Mouse (Mus musculus): ENCODE measurements around the gene Galt.
"Not testable (repeated sequence)": the region's sequence is repeated elsewhere in the genome, so short reads cannot be mapped to it uniquely, and the experiment has no call there.

The Galt gene

DNA sequence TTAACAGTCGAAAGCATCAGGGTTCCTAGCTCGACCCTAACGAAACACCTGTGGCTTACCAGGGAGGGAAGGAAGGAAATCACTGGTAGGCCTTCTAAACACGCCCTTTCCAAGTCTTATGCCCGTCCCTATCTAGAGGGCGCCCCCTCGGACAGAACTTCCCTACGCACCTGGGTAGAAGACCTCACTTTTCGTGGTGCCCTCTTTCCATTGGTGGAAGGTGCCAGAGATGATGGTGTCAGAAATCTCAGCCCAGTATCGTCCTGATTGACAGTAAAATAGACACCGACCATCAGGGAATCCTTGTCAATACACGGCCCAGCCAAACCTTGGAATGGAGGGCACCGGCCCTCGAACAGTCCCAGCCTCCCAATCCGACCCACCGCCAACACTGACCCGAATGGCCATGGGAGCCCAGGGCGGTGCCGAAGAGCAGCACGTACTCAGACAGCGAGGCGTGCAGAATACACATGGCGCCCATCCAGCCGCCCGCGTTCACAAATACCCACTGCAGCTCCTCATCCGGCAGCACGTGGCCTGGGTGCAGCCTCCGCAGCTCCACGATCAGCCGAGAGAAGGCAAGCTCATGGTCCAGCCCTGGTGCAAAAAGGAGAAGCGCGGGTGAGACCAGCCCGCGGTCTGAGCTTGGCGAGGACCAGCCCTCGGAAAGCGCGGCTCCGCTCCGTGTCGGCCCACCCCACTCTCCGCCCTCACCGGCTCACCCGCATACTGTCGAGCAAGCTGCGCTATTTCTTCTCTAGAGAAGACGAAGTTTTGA is 14.5 kb upstream of the Galt start:
- DNase-seq (ENCODE audit: low spot score in 2 of 2): peak in 1 of 2 experiments; percentile 83

DNA sequence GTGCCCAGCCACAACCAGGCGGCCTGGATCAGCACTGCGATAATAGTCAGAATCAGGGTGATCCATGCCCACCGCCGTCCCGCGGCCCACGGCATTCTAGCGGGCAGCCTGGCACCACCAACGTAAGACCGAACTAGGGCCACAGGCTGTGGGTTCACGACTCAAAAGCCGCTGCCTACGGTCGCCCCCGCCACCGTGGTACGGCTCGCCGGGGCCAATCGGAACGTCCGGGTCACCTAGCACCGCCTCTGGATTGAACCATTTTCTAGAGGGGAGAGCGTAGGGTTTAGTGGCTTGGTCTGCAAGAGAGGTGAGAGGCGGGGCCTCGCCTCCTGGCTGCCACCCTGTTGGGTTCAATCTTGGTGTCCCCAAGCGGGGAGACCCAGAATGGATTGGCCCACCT is 13.9 kb upstream of the Galt start:
- peak; percentile 94 to 96 for DNase-seq (ENCODE audit: low spot score in 2 of 2)

DNA sequence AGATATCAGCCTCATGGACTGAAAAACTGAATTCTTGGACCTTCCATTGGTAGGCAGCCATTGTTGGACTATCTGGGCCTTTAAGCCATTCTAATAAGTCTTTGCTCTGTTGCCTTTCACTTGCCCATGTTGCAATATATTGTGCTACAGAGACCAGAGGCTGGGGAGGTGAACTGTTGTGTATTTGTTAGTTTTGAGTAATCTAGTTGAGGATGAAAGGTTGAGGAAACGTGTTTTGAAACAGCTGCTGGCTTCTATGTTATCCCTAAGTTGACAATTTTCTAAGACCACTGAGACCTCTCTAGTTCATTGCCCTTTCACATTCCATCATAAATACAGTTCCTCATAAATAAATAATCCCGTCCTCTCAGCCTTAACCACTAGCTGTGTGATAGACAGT is 10.9 kb upstream of the Galt start:
- DNase-seq (ENCODE audit: low spot score in 2 of 2): no peak

DNA sequence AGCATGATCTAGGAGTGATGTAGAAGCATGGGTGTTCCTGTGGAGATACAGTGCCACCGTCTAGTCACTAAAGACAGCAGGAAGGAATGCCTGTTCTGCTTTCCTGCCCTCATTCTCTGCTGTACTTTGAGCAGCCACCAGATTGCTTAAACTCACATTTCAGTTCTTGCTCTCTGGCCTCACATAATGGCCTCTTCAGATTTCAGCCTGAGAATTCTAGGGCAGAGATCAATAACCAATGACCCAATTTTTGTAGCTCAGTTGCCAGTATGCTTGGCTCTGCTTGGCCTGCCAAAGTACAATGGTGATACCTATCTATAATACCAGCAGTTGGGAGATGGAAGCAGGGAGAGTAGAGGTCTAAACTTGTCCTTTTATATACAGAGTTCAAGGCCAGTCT is 10.0 kb upstream of the Galt start:
- DNase-seq (ENCODE audit: low spot score in 2 of 2): no peak

DNA sequence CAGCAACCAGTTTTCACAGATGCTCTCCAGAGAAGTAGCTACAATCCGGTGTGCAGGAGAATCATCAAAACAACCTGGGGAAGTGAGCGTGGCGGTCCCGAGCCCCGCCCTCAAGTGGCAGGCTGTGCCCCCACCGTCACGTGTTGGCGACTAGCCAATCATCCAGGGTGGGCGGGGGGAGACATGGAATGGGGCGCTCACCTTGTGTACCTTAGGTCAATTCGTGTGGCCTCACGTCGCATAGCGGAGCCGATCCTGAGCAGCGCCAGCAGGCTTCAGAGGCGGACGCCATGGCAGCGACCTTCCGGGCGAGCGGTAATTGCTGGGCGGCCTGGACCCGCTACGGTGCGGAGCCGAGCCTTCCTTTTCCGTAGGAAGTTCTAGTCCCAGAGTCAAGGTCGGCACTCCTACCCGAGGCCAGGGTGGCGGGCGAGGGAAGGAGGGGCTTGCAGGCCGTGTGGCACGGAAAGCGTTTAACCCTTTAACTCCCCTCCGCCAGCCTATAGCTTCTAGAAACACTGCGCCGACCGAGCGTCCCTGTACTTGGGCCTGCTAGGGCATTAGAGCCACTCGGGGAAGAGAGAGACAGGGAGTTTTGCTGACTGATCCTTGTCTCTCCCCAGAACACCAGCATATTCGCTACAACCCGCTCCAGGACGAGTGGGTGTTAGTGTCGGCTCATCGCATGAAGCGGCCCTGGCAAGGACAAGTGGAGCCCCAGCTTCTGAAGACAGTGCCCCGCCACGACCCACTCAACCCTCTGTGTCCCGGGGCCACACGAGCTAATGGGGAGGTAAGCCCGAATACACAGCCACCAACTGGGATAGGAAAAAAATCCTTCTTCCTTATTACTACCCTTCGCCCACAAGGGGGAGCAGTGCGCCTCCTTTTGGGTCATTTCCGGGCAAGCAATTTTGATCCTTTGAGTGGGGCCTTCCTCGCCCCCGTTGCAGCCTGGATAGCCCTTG is 594 bp downstream of the Galt start, which contains the start of gene Sigmar1:
Sigmar1 (minus strand) TSS at position 820 of the 968 bp plus-strand sequence.
- peak; percentile 83 to 85 for DNase-seq (ENCODE audit: low spot score in 2 of 2)

DNA sequence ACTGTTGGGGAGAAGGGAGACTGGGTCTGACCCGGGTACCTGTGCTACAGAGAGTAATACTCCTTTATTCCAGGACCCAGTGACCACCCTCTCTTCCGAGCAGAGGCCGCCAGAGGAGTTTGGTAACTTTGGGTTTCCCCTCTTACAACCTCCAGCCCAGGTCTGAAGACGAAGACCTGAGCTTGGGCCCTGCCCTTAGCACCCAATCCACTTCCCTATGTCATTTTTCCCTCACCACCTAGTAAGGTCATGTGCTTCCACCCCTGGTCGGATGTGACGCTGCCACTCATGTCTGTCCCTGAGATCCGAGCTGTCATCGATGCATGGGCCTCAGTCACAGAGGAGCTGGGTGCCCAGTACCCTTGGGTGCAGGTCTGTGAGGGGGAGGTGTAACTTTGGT is 1.4 kb downstream of the Galt start:
- no peak for DNase-seq (ENCODE audit: low spot score in 2 of 2)

DNA sequence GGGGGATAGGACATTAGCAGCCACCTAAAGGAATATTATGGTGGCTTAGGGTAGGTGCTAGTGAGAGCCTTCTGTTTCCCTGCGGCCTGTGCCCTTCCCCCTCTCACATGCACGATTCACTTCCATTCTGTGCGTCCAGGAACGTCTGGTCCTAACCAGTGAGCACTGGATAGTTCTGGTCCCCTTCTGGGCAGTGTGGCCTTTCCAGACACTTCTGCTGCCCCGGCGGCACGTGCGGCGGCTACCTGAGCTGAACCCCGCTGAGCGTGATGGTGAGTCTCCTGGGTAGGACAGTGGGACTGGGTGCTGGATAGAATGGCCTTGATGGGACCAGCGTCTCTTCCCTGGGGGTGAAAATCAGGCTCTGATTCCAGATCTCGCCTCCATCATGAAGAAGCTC is 2.3 kb downstream of the Galt start:
- no peak for DNase-seq (ENCODE audit: low spot score in 2 of 2)

DNA sequence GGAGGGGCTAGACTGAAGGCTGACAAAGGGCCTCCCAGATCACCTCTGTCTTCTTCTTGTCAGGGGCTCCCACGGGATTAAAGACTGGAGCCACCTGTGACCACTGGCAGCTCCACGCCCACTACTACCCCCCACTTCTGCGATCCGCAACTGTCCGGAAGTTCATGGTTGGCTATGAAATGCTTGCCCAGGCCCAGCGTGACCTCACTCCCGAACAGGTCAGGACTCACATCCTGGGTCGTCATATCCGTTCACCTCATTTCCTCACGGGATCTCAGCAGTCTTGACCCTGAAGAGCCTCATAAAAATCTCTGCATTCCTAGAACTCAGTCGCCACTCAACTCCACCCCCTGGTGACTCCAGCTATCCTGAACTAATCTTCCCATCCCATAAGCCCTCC is 3.0 kb downstream of the Galt start:
- no peak for DNase-seq (ENCODE audit: low spot score in 2 of 2)

DNA sequence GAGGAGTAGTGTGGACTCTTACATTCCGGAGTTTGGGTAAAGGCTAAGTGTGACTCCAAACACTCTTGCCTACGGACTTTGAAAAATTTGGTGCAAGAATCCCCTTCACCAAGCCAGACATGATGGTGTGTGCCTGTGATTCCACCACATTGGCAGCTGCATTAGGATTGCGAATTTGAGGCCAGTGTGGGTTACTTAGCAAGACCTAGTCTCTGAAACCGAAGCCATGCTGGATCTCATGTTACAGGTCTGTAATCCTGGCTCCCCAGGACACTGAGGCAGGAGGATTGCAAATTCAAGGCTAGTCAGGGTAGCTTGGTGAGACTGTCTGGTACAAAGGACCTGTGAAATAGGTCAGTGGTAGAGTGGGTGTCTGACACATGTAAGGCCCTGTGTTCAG is 3.7 kb downstream of the Galt start:
- DNase-seq (ENCODE audit: low spot score in 2 of 2): no peak

DNA sequence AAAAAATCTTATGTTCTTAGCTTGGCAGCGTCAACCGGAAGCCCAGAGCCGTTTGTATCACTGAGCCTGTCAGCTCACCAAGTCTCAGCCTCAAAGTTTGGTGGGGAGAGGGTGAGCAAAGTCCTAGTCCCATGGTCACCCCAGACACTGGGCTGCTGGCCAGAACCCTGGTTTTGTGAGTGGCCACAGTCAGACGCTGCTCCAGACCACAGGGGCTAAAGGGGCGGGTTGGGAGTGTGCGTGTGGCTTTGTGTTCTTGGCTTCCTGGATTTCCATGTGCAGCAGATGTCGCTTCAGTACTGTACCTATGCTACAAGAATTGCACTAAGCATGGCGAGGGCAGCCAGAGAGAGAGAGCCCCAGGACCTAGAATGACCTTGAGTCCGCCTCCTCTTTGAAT is 4.2 kb downstream of the Galt start:
- DNase-seq (ENCODE audit: low spot score in 2 of 2): no peak

DNA sequence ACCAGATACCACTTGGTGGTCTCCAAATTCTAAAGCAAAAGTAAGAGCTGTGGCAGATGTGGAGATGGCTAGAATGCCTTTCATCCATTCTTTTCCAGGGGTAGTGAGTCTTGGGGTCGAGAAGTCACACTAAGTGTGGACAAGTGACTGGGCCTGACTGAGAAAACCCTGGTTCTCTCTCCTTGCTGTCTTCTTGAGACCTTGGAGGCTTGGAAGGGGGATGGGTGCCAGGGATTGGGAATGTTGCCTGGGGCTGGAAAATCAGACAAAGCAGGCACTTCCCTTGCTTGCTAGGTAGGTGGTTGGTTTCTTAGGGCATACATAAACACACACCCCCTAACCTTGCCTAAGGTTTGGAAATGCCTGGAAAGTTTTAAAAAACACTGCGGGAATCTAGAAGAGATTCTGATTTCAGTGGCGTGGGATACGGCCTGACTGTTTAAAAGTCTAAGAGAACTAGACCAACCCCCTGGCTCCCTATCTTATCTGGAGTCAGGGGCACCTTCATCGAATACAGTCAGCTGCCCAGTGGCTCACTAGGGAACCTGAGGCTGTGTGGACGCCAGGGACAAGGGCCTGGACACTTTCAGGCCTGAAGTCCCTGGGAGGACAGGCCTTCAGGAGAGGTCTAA is 4.7 kb downstream of the Galt start:
- DNase-seq (ENCODE audit: low spot score in 2 of 2): no peak

DNA sequence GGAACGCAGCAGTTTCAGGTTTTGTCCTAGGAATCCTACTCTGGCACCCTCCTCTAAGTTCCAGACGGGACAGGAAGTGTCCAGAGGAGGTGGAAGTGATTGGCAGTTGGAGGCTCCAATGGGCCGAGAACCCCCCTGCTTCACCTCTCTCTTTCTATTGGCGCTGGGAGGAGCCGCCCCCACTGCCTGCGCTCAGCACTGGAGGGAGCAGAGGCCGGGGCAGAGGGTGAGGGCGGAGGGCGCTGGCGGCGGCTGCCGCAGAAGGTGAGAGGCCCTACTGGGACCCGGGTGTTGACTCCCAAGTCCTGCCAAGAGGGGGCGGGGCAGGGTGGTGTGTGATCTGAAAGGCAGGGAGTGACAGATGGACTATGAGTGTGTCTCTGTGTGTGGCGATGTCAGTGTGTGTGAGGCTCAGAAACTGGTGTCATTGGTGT is 5.3 kb downstream of the Galt start:
- DNase-seq (ENCODE audit: low spot score in 2 of 2): peak in 1 of 2 experiments; percentile 70

DNA sequence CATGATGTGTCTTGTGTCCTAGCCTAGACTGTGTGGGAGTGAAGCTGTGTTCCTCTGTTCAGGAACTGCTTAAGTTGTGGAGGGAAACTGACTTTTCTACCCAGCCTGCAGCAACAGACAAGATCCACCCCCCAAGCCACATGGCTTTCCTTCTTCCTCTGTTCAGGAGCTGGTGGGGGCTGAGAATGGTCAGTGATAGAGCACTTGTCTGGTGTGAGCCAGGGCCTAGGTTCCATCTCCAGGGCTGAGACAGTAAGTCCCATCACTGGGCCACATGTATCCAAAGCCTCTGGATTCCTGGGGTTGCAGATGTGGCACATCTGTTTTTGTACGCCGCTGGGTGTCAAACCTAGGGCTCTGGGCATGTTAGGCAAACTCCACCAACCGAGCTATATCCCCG is 5.9 kb downstream of the Galt start:
- DNase-seq (ENCODE audit: low spot score in 2 of 2): no peak

DNA sequence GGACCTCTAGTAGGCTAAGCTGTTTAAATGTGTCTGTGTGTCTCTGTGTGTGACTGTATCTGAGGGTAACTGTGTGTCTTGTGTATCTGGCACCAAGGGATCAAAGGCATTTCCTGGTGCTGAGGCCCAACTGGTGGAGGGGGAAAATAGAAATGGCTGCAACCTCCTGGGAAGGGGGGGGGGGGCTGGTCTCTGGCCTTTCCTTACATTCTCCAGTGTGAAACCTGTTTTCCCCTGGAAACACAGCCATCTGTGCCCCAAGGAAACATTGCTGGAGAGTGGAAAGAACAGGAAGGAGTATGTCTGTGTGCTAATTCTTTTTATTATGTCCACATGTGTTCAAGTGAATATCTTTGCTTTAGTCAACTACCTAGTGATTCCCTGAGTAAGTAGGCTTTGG is 6.7 kb downstream of the Galt start:
- no peak for DNase-seq (ENCODE audit: low spot score in 2 of 2)

DNA sequence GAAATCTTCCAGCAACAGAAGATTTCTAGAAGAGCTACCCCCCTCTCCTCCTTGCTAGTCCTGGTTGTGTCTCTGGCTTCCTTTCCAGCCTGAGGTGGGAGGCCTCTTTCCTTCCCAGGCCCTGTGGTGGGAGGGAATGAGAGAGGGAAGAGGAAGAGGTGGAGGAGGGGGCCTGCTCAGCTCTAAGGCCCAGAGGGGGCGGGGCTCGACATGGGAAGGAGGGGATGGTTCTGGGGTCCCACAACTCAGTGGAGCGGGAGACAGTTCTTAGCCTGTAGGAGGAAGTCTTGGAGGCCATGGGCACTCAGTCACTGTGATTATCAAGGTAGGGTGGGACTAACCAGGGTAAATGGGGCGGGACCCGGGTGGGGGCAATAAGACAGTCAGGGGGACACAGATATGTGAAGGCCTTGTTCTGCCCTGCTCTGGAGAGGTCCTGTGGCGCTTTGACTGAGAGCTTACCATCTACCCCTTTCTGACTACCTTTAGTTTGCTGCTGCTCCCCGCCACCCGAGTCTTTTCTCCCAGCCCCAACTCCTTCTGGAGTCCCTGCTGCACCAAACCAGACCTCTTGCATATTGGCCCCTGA is 7.2 kb downstream of the Galt start:
- DNase-seq (ENCODE audit: low spot score in 2 of 2): no peak

DNA sequence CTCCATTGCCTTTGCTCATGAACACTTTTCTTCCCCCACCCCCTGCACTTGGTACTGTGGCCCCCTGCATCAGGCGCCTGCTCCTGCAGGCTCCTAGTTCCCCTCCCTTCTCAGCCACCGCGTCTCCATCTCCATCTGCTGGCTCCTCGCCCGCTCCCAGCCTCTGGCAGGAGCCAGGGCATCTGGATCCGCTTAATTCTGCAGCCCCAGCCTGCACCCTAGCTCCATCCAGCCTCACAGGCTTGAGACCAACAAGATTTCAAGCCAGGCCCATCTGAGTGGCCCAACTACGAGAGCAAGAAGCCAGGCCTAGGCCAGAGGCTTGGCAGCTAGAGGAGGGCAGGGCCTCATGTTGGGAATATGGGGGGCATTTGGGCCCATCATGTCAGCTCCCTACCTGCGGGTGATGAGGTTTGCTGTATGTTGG is 7.7 kb downstream of the Galt start:
- DNase-seq (ENCODE audit: low spot score in 2 of 2): peak in 1 of 2 experiments; percentile 60

DNA sequence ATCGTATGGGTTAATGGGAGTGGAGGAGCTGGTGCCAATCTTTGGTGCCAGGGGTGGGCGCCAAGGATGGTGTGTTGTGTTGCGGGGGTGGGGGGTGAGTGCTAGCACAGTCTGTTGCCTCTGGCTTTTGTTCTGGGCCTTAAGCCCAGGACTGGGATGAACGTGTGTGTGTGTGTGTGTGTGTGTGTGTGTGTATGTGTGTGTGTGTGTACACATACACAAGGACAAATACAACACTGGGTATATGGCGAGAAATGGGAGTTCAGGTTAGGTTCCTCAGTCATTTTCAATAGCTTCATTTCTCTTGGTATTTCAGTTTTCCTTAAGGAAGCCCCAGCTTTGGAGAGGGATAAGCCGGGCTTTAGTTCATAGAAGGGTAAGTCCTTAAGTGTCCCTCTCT is 8.1 kb downstream of the Galt start:
- DNase-seq (ENCODE audit: low spot score in 2 of 2): not testable (repeated sequence)

DNA sequence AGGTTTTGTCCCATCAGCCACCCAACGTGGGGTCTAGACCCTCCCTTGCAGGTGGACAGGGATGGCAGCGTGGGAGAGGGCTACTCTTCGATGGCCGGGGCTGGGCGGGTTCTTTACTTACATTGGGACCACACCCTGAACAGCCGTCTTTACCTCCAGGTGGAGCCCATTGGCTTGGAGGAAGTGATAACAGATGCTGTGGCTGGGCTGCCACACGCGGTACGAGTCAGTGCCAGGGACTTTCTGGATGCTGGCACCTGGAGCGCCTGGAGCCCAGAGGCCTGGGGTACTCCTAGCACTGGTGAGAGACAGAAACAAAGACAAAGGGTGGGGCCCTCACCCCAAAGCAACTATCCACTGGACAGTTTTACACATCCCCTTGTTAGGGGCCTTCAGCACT is 12.3 kb downstream of the Galt start:
- DNase-seq (ENCODE audit: low spot score in 2 of 2): not testable (repeated sequence)

DNA sequence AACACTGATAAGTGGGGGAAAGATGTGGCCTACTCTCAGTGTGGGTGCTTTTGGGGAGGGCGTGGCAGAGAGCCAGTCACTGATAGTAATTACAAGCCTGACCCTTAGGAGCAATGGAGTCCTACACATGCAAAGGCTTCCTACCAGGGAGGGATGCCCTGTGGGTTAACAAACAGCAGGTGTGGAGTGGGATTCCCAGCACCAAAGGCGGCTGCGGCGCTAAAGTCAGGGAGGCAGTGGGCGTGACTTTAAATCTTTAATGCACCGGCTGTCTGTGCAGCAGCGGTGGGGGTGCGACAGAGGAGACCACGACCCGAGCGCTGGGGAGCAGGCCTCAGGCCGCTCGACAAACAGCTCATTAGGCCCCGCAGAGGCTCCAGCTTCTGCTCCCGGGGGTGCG is 17.9 kb downstream of the Galt start:
- not testable (repeated sequence) for DNase-seq (ENCODE audit: low spot score in 2 of 2)

DNA sequence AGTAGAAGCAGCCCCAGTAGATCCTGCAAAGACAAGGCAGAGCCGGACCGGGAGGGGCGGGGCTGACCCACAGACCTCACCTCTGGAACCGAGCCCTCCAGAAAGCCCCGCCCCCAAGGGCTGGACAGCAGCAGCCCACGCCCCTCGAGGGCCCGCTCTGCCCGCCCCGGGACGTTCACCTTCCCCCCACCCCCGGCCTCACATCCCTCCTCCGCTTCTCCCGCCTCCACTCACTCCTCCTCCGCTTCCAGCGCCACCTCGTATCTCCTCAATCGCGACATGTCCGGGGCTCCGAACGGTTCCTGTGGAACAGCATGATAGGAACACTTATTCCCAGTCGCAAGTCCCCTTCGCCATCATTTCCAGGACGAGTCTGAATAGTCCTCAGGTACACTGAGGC is 18.5 kb downstream of the Galt start:
- DNase-seq (ENCODE audit: low spot score in 2 of 2): not testable (repeated sequence)

DNA sequence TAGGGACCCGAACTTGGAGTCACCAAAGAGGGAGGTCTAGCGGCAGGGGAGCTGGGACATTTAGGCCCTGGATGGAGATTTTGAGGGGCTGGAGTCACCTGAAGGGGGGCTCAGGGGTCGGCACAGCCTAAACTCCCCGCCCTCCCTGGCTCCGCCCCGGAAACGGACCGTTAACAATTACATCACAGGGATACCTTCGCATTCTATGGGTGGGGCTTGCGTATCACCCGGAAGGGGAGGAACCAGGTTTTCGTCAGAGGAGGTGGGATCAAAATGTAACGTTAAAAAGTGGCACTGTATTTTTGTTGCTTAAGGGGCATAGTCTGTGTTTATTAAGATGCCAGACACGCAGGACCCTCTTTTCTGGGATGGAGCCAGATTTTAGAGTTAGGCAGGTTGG is 19.0 kb downstream of the Galt start, which contains the start of gene Ccl27a:
Ccl27a (minus strand) TSS at position 246 of the 400 bp plus-strand sequence.
- peak in 1 of 2 experiments; percentile 84 for DNase-seq (ENCODE audit: low spot score in 2 of 2)

DNA sequence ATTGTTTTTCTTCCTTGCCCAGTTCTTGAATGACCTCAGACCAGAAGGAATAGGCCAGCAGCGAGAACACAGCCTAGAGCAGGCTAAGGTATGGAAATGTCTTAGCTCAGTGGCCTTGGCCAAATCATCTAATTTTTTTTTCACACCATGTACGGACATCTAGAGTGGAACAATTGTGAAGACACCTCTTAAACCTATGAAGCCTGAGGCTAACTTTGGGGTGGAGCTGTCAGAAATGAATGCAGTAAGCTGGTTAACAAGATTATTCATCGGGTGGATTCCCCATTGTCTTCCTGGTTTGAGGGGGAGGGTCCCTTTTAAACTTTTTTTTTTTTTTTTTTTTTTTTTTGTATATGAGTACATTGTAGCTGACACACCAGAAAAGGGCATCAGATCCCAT is 19.5 kb downstream of the Galt start:
- not testable (repeated sequence) for DNase-seq (ENCODE audit: low spot score in 2 of 2)

Data from frontal cortex, postnatal 36 days (tissue).